Mouse (Mus musculus) large intestine, adult 2 months (tissue): ENCODE results near the gene Gipc3. TPM values are rescaled to one million over a fixed set of nuclear protein-coding genes. Genes with fewer than 3 reads are reported as not detected.

Source experiments
- DNase-seq: peaks from one replicate; pipeline ENCODE4 v3.0.0-alpha.2; 2012; ENCODE audit warnings: low read depth, low spot score
- WGBS: fragments of 180-500 bp; shearing (Covaris S2); methylation state at CpG from one replicate; pipeline ENCODE4 v1.1.7; 2018; 5-methylcytosine and 5-hydroxymethylcytosine counted together
- polyA plus RNA-seq: library from polyadenylated mRNA; depleted of rRNA; stranded (reverse); fragments of >200 nt; gene quantifications from 2 replicates; pipeline ENCODE4 v1.2.3, GENCODE M21; 2012

Gene Gipc3
- polyA plus RNA-seq, 1 experiment, result 0.95 TPM

DNA sequence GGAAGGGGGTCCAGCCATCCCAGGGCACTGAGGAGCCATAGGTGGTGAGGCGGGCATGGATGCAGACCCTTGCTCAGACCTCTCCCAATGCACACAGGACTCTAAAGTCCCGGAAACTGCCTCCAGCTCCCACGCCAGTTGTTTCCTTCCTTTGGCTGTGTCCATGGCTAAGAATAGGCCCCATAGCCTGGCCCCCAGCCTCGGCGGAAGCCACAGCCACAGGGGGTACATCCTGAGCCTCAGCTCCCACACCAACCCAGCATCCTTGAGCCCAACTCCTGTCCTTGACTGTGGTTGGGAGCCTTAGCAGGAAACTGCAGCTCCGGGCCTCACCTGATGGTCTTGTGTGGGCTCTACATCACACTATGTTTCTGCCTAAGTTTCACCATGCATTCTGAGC lies 16.2 kb downstream of the Gipc3 start:
- 82% methylated on average over 6 of the region's 6 CpGs for WGBS
- no peak for DNase-seq

DNA sequence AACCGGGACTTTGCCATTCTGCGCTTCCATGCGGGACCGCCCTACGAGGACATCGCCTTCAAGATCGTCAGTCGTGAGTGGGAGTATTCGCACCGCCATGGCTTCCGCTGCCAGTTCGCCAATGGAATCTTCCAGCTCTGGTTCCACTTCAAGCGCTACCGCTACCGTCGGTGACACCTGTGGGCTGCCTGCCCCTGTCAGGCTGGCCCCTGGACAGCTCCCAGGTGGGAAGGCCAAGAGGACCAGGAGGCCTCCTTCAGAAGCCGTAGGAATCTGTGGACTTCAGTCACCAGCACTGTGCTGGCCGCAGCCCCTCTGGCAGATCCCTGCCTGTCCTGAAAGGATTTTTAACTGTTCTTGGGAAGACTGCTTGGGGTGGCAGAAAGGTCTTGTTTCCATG lies 17.3 kb downstream of the Gipc3 start:
- no peak for DNase-seq
- 93% methylated on average over 18 of the region's 18 CpGs for WGBS

DNA sequence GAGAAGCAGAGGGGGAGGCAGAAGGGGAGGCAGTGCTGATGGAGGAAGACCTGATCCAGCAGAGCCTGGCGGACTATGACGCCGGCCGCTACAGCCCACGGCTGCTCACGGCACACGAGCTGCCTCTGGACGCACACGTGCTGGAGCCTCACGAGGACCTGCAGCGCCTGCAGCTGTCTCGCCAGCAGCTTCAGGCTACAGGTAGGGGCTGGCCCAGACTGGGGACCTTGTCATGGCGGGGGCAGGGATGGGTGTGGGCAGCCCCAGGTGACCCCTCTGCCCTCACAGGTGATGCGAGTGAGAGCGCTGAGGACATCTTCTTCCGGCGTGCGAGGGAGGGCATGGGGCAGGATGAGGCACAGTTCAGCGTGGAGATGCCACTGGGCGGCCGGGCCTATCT lies 17.9 kb downstream of the Gipc3 start:
- WGBS, result 95% methylated on average over 21 of the region's 21 CpGs

DNA sequence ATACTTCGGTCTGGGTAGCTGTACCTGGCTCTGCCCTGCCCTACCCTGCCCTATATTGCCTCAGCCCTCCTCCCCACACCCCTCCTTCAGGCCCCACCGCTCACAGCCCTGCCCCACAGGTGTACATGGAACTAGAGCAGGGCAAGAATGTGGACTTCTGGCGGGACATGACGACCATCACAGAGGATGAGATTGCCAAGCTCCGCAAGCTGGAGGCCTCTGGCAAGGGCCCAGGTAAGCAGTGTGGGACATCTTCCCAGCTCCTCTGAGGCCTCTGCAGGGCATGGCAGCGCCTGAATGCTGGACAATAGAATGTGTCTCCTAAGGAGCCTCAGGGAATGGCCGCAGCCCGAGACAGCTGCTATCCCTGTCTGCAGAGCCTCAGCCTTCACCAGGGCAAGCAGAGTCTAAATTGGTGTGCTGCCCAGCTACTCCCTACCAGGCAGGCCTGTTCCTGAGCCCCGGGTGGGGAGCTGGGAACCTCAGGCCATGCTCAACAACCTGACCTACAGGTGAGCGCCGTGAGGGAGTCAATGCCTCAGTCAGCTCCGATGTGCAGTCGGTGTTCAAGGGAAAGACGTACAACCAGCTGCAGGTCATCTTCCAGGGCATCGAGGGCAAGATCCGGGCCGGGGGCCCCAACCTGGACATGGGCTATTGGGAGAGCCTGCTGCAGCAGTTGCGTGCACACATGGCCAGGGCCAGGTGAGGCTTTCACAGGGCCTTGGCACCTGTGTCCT lies 19.1 kb downstream of the Gipc3 start:
- DNase-seq, result no peak
- 93% methylated on average over 18 of the region's 18 CpGs for WGBS

More for the DNA sequence above, 17.9 kb downstream of the Gipc3 start:
- DNase-seq, result no peak

DNA sequence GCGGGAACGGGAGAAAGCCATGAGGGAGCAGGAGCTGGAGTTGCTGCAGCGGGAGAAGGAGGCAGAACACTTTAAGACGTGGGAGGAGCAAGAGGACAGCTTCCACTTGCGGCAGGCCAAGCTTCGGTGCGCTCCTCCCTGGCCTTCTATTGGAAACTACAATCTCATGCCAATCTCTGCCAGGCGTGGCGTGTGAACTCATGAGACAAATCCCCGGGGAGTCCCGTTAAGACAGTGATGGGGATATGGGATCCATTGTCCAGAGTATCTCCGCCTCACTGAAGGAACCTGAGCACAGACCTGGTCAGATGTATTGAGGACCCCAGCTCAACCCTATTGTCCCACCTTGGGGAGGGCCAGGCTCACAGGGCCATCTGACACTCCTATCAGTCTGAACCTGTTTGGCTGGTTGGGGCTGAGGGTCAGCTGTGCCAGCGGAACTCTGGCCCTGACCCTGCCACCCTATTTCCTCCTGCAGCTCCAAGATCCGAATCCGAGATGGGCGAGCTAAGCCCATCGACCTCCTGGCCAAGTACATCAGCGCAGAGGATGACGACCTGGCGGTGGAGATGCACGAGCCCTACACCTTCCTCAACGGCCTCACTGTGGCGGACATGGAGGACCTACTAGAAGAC lies 19.8 kb downstream of the Gipc3 start:
- WGBS, result 88% methylated on average over 23 of the region's 23 CpGs
- DNase-seq, result no peak

DNA sequence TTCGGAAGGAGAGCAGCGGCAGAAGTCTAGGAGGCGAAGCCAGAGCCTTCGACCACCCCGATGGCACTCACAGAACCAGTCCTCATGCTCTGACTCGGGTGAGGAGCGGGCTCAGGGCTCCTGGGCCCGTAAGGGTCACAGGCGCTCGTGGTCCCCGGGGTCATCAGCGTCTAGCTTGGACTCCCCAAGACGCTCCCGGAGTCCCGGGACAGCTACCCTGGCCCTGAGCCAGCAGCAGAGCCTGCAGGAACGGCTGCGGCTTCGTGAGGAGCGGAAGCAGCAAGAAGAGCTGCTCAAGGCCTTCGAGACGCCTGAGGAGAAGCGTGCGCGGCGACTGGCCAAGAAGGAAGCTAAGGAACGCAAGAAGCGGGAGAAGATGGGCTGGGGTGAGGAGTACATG lies 20.6 kb downstream of the Gipc3 start:
- 92% methylated on average over 27 of the region's 27 CpGs for WGBS
- DNase-seq, result no peak

DNA sequence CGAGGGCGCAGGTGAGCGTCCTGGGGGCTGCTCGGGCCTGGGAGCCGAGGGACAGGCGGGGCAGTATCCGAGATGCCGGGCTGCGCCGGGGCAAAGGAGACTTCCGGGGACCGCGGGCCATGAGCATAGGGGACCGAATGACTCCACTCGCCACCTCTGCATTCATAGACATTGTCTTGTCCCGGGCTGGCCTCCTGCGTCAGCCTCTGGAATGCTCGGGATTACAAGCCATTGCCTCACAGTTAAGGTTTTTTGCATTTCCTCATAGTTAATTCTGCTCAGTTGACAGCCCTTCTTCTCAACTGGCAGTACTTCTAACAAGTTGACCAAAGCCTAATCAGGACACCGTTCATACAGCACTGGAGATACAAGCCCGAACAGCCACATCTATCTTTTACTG lies 21.6 kb downstream of the Gipc3 start:
- DNase-seq, result no peak
- 2% methylated on average over 20 of the region's 20 CpGs for WGBS

DNA sequence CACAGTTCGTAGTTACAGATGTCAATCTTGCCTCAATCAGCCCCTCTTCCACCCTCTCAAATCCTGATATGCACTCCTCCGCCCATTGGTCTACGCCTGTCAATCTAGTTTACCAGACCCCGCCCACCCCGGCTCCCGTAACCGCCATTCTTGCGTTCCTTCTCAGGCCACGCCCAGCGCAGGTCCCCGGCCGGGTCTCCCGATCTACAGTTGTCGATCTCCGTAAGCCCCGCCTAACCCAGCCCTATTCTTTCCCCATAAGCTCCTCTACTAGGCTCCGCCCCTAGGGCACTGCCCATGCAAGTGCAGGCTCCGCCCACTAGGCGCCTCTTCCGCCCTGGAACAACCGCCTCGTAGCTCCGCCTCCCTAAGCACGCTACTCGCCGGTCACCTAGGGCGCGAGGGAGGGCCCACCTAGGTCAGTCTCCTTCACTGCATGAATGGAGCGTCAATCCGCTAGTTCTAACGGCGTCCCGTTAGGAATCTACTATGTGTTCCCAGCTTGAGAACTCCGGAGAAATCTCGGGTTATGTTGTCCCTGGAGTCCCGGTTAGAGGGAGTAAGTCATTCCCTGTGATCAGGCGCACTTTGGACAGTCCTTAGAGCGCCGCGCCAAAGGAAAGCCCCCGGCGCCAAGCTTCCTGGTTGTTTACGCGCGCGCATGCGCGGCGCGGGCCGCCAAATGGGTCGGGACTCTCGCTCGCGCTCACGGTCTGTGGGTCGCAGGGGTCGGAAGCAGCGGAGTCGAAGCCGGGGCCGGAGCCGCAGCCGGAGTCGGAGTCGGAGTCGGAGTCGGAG lies 22.3 kb downstream of the Gipc3 start, which contains the start of gene Cactin:
Gene Cactin, plus strand, starts transcription at position 554 of the 798 bp plus-strand sequence.
- under 1% methylated on average over 68 of the region's 68 CpGs for WGBS
- peak; percentile 99 for DNase-seq

DNA sequence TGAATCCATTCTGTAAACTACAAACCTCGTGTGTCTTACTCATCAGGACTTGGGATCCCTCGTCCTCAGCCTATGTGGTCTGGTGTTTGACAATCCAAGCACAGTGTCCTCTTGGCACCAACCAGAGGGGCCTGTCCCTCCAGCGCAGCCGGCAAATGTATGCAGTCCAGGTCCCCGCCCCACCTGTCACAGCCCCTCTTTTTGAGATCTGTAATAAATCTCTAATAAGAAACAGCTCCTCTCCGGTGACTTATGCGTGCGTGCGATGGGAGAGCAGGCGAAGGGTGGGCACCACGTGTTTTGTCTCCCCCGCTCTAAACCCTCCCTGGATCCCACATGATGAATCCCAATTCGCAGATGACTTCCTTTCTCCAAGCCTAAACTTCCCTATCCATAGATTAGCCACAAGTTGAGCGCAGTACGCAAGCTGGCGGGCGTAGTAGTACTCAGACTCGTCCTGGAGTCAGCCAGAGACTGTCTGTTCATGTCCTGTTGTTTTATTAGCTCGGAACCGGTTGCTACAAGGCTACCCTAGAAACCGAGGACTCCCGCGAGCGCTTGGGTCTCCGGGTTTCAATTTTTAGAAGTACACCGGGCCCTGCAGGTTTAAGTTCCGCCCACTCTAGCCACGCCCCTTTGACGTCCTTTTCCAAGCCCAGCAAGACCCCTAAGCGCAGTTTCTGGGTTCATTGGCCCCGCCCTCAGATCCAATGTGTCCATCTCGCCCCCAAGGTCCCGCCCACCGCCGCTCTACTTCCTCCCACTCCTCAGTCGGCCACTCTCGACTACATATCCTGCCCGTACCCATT lies 23.1 kb downstream of the Gipc3 start:
- peak; percentile 92 for DNase-seq
- WGBS, result under 1% methylated on average over 38 of the region's 38 CpGs

DNA sequence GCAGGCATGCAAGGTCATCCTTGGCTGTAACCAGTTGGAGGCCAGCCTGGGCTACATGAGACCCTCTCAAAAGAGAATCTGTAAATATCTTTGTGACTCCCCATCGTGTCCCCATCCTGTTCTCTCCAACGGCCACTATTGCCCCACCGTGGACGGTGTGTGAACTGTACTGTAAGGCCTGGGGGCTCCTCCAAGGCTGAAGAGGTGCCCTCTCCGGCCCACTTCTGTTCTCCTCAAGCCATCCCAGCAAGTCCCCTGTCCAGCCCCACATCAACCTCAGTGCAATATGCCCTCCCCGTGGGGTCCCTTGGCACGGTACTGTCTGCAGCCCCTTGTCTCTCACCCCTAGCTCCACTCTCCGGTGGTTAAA lies 23.8 kb downstream of the Gipc3 start:
- no peak for DNase-seq
- WGBS, result 24% methylated on average over 8 of the region's 8 CpGs

DNA sequence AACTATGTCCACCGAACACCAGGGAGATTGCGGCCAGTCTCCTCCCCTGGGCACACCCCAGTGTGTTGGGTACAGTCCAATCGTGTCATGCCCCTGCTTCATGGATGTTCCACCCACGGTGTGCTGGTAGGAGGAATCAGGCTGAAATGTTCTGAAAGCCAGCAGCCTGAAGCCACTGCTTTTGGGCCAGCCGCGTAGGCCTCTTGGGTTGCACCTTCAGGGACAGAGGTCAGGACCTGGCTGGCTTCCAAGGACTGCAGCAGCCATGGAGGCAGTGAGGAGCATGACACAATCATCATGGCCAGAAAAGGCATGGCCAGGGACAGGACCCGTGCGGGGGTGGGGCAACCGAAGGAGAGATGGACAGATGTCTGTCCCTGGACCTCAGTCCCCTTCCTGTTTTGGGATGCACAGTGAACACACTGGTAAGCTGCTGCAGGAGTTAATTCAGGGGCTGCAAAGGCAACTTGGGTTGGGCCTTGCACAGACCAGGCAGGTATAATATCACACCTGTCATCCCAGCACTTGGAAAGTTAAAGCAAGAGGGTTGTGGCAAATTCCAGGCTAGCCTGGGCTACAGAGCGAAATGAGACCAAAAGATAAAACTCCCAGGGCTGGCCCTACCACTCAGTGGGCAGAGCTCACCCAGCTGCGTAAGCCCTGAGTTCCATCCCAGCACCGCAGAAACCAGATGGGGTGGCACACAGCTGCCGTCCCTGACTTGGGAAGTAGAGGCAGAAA lies 24.3 kb downstream of the Gipc3 start:
- DNase-seq, result no peak
- WGBS, result 69% methylated on average over 13 of the region's 13 CpGs

DNA sequence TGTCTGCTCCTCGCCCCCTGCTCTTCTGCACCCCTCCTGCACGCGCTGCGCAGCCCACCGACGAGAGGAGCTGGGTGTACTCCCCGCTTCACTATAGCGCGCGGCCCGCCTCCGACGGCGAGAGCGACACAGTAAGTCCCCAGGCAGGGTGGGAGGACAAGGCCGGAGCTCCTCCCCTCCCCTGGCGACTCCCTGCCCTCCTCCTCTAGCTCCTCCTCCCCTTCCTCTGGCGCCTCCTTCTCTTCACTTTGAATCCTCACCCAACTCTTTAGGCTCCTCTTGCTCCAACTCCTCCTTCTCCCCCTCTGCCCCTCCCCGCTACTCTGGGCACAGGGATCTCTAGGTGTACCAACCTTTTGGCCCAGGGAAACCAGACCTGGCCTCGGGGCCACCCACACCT lies 25.8 kb downstream of the Gipc3 start:
- DNase-seq, result no peak

DNA sequence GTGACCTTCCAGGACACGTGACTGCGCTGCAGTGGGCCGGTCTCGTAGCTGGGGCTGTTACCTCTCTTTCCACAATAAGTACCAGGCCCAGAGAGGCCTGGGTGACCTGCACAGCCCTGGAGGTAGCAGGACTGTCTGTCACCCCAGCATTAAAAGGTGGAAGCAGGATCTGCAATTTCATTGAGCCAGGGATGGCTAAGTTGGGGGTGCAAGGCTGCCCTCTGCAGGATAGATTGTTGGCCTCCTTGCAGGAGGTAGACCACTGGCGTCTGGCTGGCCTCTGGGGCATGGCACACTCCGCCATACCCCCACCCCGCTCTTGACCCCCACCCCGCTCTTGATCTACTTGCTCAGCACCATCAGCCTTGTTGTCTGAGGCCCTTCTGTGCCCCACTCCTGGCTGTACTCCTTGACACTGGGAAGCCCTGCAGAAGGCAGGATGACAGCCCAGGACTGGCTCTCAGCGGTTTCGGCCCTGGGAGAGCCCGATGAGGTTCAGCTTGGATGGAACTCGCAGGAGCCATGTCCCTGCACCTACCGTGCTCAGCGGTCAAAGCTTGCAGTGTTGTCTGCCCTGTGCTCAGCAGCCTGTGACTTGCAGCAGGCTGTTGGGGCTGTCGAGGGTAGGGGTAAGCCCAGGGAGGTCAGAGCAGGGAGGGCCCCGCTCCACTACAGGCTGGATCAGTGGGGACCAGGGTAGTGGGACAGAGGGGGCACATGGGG lies 26.6 kb downstream of the Gipc3 start:
- no peak for DNase-seq
- WGBS, result 59% methylated on average over 16 of the region's 16 CpGs

More for the DNA sequence above, 25.8 kb downstream of the Gipc3 start:
- 14% methylated on average over 19 of the region's 20 CpGs for WGBS

DNA sequence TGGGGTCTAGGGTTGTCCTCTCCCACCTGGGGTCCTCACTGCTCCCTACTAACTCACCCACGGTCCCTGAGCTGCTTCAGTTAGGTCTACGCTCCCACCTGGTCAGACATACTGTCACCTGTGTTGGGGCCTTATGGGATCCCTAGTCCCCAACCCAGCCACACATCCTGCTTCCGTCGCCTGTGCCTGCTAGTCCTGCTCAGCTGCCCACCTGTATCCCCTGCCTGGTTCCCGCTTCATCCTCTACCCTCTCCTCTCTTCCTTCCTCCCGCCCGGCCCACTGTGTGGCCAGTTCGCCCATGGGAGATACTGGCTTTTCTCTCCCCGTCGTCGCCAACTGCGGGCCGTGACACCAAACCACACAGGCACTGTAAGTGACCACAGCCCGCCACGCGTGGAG lies 27.5 kb downstream of the Gipc3 start:
- no peak for DNase-seq
- WGBS, result 94% methylated on average over 16 of the region's 16 CpGs

DNA sequence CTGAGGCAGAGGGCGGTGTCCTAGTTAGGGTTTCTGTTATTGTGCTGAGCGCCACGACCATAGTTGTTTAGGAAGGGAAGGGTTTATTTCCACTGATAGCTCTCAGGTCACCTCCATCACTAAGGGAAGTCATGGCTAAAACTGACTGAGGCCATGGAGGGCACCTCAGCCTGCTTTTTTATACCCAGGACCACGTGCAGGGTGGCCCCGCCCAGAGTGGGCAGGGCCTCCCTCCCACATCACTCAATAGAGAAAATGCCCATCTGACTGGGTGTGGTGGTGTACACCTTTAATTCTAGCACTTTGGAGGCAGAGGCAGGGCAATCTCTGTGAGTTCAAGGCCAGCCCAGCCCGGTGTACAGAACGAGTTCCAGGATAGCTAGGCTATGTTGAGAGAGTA lies 28.9 kb downstream of the Gipc3 start:
- WGBS, result 68% methylated on average over 7 of the region's 7 CpGs
- no peak for DNase-seq

DNA sequence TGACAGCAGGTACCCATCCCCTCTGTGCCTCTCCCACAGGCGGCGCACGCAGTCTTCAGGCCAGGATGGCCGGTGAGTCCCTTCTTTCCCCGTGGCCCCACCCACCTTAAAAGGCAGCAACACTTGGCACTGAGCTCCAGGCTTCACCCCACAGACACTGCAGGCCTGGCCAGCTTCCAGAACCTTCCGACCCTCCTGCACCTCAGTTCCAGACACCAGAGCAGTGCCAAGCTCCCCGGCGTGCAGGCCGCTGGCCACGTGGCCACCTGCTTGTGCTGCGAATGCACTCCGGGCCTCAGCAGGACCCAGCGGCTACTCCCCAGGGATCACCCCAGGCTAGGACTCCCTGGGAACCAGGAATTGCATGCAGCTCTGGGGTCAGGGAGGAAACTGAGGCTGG lies 29.5 kb downstream of the Gipc3 start:
- no peak for DNase-seq
- WGBS, result 89% methylated on average over 13 of the region's 13 CpGs

DNA sequence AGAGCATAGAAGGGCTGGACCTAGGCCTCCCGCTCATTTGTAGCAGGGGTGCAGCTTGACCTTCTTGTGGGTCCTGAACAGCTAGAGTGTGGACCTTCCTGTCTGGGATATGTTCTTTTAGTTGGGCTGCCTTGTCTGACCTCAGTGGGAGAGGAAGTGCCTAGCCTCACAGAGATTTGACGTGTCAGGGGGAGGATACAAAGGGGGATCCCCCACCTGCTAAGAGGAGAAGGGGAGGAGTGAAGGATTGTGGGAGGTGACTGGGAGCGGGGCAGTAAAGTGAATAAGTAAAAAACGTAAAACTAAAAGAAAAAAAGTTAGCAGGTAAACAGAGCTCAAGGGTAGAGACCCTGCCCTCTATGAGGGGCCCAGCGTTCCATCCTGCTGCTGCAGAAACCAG lies 33.5 kb downstream of the Gipc3 start:
- 82% methylated on average over 5 of the region's 5 CpGs for WGBS
- no peak for DNase-seq

DNA sequence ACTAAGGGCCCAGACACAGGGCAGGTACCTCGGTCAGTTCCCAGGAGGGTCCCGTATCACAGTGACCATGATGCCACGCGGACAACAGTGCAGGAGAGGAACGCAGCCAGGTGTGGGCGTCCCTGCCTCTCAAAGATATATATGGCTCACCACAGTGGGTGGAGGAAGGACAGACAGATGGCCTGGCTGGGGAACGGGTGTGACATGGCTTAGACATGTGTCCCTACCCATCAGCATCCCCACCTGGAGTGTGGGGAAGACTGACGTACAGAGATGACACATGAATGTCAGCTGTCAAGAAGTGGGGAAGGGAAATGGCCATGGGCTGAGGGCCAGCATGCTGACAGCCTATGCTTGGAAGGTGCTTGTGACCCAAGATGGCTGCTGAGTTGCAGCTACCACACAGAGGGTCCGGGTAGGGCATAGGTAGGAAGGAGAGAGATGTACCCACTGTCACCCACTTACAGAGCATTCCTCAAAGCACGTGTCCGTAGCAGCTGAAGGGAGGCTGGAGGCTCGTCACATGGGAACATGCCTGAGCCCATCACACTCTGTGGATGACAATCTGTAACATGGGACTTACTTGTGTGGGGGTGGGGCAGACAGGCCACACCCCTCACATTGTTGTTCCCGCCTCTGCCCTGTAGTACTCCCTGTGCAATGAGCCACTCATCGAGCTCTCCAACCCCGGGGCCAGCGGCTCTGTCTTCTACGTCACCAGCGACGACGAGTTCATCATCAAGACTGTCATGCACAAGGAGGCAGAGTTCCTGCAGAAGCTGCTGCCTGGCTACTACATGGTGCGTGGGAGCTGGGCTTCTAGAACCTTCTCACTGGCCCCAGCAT lies 36.0 kb downstream of the Gipc3 start:
- no peak for DNase-seq
- 94% methylated on average over 21 of the region's 21 CpGs for WGBS
